Mouse (Mus musculus) cortical plate, adult 2 months (tissue): ENCODE data around the gene Capn5.

ENCODE experiments used
- CTCF ChIP-seq: fragments of 200-500 bp; IDR thresholded peaks from 2 replicates; pipeline ENCODE4 v1.5.1; 2011; ENCODE audit warnings: mild to moderate bottlenecking, control low read depth, low read length; ENCODE audit not compliant: insufficient read depth; ENCODE audit errors: extremely low read depth
- POLR2A ChIP-seq: fragments of 200-500 bp; IDR thresholded peaks from 2 replicates; pipeline ENCODE4 v1.6.1; 2011; ENCODE audit warnings: mild to moderate bottlenecking, low read length, control low read depth; ENCODE audit not compliant: insufficient read depth; ENCODE audit errors: extremely low read depth

- TF ChIP-seq POLR2A, result no peak
- TF ChIP-seq CTCF, result no peak
Observed at GRCm38 (mm10) chr7:98117012-98117660, 60.9 kb downstream of the Capn5 start.
